Mouse (Mus musculus) CD8-positive naive resting alpha-beta T cell, adult 2 months (primary cell): ENCODE data around the gene Tent4b.

ENCODE experiments used
- DNase-seq, 2 experiments: peaks; one replicate each; pipeline ENCODE4 v3.0.0; 2022; ENCODE audit warnings: low read depth in 2 of 2, low spot score in 2 of 2

The Tent4b gene

DNA sequence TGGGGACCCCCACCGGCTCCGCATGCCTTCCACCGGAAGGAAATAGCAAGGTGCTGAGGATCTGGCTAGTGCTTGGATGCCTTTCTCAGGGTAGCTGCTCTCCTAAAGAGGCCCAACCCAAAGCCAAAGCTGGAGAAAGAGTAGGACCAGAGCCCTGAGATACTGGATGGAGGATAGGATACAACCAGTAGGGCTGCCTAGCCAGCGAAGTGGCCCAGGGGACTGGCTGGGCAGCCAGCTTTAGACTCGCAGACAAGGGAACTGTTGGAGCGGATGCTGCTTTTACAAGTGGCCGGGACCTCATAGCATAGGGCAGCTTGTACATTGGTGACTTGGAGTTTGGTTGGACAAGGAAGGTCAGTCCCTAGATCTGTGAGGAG lies 74.0 kb downstream of the Tent4b start:
- DNase-seq, result no peak

DNA sequence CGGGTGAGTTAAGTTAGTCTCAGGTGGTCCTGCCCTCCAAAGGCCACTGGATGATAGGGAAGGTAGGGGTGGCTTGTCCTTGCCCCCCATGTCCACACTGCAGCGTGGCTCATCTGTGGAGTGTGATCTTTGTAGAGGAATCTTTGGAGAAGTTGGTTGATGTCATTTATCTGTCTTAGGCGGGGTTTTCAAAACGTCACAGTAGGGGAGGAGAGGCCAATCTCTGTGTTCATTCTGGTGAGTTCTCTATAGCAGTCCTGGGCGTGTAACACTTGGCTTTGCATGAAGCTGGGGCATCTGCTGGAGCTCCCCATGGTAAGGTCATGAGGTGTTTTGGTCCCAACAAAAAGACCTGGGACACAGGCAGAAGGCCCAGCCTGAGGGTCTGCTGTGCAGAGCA lies 75.1 kb downstream of the Tent4b start:
- DNase-seq, result no peak

DNA sequence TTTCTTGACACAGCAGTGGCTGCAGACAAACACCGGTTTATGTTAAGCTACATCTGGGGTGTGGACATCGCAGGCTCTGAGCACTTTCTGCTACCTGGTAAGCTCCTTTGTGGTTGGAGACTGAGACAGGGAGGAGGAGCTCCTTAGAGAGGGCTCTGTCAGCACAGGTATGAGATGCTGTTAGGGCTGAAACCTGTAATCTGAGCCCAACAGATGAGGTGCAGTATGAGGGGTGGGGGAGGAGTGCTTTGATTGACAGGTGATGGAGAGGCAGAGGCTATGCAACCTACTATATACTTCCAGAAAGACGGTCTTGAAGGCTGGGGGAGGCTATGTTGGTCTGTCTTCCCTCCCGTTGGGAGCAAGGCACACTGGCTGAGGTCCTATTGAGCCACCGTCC lies 80.2 kb downstream of the Tent4b start:
- no peak for DNase-seq

DNA sequence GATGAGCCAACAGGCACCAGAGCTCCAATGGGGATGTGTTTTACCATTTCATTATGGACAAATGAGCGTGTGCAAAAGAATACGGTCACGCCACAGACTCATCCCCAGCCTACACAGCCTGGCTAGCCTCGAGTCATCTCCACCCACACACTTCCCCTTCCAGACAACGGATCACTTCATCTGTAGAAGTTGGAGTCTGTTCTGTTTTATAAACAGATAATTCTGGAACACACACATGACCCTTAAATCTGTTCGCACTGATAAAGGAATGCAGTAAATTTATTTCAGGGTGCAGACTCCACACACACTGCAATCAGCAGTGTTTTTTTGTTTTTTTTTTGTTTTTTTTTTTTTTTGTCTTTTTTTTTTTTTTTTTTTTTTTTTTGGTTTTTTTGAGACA lies 80.7 kb downstream of the Tent4b start:
- no peak for DNase-seq

DNA sequence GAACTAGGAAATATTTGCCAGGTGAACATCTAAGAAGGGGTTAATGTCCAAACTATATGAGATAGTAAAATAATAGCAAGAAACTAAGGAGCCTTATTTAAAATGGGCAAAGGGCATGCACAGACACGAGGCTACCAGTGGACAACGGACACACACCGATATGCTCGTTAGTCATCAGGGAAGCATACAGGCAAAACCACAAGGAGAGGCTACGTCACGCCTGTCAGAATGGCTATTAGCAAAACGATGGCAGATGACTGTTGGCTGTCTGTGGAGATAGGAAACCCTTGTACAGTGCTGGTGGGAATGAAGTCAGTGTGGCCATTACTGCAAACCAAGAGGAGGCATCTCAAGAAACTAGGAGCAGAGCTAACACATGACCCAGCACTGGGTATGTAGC lies 81.9 kb downstream of the Tent4b start:
- no peak for DNase-seq

DNA sequence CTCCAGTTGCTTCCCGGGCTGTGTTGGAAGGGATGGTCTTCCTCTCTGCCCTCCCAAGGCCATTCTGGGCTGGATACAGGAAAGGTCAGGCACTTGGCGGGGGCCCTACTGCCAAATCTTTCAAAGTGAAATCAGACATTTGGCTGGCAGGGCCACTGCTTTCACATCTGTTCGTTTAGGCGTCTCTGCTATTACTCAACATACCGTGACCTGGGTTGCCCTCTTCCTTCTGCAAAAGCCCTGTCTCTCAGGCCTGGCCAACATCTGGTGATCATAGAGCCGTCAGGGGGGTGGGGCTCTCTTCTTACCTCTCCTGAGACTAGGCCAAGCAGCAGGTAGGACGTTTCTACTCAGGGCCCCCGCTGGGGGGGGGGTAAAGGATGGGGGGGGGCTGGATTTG lies 83.7 kb downstream of the Tent4b start:
- no peak for DNase-seq

DNA sequence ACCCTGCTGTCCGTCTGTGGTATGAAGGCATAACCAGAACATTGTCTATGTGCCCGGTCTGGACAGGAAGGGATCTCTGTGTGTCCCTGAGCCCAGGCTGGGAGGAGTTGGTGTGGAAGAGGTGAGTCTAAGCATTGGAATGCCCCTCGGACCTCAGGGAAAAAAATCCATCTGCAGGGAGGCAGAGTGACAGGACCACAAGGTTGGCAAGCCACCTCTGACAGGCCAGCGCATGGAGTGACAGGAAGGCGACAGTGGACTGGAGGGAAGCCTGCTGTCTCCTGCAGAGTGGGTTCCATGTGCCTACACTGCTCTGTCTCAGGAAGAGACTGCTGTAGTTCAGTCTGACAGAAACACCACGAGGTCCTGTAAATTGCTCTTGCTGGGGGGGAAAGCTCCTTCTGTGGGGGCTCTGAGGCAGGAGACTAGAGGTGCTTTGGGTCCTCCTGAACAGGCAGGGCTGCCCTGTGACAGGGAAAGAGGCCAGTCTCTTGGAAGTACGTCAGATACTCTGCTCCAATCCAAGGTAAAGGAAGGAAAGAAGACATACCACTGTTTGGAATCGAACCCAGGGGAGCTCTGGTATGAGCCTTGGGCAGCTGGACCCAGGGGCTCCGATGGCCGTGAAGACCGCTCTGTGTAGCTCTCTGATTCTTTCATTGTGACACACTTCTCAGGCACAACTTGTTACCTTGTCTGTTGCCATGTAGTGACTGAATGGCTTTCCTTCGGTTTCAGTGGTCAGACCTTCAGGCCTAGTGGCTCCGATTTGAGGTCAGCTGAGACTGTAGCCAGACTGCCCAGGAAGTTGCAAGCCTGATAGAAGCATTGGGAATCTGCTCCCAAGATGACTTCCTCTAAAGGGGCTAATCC lies 84.5 kb downstream of the Tent4b start:
- no peak for DNase-seq

DNA sequence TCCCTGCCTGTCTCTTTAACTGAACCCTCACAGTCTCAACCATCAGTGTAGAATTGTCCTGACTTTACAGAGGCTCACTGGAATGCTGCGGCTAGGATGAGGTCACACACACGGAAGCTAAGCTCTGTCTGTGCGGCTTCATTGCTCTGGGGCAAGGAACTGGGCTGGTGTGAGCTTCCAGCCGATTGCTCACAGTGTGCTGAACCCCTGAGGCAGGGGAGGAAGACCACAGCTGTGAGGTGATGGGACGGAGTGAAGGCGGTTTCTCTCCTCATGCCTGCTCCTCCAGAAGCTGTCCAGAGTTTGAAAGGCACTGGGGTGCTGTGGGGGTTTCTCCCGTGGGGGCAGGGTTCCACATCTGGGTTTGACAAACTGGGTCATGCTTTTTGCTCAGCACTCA lies 85.7 kb downstream of the Tent4b start:
- no peak for DNase-seq

DNA sequence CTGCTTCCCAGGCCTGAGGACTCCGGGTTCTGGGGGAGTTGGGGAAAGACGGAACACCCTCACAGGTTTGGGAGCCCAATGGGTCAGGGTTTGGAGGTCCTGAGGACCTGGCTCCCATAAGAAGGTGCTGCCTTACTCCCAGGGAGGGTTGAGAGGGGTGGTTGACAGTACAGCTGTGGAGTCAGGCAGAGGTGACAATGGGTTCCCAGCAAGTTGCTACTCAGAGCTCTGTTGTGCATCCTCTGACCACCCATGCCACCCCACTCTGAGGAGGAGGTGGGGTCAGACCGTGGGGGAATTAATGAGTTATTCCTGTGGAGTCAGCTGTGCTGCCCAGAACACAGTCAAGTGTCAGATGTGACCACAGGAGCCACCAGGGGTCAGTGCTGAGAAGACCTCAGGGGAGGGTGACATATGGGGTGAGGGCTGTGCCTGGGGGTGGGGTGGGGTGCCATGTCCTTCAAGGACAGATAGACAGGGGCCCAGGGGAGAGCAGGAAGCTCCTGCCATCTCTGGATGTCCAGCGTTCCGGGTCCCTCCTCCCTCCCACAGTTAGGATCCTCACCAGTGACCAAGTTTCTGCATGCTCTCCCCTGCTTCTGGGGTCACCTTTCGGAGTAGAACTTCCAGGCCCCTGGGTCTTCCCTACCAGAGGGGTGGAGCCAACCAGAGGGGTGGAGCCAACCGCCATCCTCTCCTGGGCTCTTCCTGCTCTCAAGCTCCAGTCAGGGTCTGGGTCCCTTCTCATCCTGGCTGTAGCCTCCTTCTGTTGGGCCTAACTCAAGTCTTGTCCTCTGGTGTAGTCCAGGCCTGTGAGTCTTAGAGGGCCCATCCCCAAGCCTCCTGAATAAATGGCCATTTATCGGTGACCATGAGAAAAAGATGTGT lies 86.7 kb downstream of the Tent4b start:
- DNase-seq, result no peak

DNA sequence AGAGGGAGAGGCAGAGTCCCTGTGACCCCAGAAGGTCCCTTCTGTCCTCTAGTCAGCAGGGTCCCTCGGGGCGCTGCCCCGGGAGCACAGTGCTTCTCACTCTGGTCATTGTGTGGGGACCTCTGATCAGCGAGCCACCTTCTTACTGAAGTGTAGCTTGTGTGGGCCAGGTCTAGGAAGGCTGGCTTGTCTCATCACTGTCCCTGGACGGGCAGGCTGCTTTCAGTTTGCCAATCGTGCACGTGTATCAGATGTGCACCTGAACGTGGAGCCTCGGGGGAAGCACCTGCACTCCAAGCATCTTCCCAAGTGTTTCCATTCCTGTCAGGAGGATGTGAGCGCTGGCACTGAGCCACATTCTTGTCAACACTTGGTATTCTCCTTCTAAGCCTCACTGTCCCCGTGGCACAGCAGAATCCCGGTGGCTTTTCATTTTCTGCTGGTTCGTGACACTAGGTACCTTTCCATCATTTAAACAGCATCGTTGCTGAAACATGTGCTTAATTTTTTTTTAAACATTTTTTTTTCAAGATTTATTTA lies 87.5 kb downstream of the Tent4b start:
- DNase-seq, result no peak

DNA sequence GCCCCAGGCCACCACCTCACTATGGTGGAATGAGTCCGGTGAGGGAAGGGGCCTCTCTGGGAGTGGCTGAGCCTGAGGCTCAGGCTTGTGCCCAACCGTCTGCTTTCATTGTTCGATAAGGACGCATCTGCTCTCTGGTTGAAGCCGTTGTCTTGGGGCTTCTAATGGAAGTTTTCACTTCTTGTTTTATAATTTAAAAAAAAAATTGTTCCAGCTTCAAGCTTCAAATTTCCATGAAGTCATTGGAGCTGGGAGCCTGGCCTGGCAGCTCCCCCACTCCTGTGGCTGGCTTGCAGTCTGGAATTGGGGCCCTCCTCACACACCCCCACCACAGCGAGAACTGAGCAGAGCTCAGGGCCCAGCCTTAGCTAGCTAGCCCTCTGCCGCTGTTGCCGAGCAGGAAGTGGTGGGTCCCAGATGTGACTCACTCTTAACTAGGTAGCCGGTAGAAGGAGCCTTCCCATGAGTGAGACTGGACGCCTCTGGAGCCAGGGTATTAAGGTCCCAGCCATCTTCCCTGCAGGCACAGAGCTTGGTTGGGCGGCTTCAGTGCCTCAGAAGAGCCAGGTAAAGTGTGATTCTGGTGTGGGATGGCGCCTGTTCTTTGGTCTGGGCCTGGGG lies 89.7 kb downstream of the Tent4b start:
- peak; percentile 45 to 59 for DNase-seq

DNA sequence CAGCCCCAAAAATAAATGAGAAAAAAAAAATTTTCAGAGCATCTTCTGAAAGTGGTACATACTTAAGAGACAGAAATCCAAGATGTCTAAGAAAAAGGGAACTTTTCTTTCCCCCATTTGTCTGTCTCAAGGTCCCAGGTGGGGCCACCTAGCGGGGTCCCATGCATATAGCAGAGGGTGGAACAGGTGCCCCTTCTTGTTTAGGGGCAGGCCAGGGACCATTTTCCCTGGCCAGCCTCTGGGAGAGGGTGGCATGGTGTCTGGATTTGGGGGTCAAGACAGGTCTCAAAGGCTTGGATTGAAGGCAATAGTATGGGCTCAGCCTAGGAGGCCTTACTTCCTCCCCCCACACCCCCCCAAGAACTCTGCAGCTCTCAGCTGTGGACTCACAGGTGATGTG lies 90.9 kb downstream of the Tent4b start:
- no peak for DNase-seq

DNA sequence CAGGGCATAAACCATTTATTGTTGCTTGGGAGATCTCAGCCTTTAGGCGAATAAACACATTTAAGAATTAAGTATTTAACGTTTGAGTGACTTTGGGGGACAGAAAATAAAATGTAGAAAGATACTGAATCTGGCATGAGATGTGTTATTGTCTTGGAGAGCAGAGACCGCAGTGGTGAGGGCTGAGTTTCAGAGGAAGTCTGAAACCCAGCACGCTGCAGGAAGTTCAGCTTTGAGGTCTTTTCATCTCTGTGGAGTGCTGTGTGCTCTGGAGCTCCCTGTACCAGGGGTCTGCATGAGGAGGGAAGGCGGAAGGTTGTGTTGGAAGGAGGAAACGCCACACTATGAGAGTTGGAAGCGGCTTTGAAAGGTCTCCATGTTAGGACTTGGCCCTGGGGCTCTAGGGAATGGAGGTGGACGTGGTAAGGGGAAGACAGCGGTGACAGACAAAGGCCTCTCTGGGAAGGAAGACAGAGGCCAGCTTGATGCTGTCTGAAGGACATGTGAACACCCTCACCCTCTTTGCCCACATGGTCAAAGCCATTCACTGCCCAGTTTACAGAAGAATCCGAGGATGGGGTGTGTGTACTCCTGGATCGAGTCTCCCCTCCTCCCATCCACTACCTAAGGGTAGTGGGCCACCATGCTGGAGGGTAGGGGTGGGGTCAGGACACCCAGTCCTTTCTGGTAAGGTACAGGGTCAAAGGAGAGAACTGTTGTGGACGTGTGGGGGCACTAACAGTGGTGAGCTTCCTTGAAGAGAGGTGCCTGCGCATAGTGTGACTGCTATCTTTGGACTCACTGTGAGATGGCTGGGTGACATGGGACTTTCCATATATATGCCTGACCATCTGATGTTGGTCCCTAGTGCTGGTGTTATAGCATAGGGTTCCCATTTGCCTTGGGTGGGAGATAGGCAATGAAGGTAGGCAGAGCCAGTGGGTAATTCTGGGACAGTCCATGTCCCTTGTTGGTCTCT lies 91.6 kb downstream of the Tent4b start:
- DNase-seq, result peak; percentile 33 to 54

DNA sequence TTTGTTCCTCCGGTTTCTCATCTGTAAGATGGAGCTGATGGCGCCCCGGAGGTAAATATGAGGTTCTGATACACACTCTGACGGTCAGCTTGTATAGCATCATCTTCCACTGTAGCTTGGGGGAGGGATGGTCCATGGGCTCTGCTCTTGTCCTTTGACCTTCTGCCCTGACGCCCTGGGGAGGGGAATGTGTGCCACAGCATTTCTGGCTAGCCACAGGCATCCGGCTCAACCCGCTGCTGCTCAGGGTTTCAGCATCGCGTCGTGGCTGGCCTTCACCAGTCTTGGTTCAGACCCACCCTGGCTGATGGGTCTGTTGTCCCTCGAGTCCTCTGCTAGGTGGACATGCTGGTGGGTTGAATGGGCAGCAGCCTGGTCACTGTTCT lies 92.3 kb downstream of the Tent4b start:
- no peak for DNase-seq

DNA sequence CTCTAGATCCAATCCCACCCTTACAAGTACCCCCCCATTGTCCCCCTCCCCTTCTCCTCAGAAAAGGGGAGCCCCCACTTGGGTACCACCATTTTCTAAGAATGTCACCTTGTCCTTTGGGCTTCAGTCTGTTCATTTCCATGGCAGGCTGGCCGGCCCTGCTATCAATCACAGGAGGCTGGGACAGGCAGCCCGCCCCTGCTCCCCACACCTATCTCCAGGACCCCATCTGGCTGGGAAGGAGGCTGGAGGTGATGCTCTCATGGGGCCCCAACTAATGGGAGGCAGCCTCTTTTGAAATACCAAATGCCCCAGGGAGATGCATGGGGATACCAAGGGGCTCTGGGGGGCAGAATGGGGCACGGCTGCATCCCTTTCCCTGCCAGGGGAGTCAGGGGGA lies 93.9 kb downstream of the Tent4b start:
- no peak for DNase-seq

DNA sequence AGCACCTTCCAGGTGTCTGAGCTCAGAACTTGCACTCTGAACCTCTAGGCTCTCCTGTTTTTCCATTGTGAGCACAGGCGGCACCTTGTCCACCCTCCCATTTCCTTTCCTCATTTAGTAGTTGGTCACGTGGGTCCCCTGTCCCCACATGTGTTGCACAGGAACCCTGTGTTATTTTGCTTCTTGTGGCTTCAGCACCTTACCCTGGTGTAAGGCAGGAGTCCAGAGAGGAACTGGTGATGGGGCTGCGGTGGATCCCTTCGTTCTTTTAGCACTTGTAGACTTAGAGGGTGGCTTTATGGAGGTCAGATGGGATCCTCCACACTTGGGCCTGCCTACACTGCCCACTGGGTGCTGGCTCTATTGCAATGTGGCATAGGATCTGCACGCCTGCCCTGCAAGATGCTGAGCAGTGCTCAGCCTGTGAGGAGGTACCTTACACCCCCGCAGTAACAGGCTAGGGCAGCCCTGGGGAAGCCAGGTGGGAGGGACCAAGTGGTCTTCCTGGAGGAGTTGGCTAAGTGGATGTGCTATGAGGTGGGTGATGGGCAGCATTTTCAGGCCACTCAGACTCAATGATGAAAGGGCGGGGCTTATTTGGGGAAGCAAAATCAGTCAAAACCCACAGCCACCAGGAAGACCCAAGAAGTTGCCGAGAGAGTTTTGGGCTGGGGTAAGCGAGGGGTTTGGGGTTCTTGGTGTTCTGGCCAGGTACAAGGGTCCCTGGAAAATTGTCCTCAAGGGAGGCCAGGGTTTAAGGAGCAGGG lies 94.8 kb downstream of the Tent4b start:
- peak; percentile 14 to 49 for DNase-seq

DNA sequence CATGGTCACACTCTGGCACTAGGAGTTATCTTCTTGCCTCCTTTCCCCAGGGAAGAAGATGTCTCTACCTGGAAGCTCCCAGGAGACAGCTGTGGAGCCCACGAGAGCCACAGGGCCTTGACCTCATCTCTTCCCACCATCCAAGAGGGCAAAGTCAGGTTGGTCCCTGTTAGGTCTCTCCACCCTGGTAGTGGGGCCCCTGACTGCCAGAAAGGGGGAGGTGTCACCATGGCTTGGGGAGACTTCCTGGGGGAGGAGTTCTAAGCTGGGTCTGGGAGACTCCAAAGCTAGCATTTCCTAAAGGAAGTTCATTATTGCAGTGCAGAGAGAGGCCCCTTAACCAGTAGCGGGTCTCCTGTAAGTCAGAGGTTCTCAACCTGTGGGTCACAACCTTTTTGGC lies 96.0 kb downstream of the Tent4b start:
- no peak for DNase-seq

DNA sequence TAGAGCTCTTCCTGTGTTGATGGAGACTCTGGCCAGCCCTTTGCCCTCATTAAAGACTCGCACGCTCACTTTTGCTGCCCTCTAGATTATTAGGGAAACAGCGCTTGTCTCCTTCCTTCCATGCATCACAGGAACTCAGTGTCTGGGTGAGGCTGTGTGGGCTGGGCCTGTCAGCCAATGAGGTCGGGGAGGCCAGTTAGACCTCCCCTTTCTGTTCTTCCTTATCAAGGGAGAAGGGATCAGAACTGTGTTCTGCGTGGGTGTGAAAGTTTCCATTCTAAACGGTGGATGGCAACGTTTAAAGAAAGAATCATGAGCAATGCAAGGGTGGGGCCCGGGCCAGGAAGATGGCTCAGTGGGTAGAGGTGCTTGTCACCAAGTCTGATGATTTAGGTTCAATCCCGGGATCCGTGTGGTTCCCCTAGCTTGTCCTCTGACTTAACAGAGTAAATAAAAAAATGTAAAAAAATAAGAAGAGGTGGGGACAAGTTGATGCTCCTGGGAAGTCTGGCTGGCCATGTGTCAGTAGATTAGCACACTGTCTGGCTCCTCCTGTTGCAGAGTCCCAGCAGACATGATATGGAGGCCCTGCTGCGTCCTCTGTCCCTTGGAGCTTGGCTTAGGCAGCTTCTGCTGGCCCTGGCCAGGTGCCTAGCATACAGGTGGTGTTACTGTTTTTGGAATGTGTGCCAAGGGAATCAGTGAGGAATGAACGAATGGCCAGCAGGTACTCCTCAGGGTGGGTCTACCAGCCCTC lies 99.1 kb downstream of the Tent4b start:
- no peak for DNase-seq

DNA sequence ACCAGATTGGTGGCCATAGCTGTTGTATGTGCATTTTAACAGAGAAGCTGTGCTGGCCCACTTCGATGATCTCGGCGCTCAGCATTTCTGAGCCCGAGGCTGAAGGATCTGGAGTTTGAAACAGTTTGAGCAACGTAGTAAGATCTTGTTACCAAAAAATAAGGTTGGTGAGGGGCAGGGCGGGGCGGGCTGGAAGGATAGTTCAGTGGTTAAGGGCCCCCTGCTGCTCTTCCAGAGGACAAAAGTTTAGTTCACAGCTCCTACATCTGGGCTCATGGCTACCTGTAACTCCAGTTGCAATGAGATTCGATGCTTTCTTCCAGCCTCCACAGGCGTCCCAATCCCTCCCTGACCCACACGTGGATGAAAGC lies 99.7 kb downstream of the Tent4b start:
- DNase-seq, result no peak
